Mouse (Mus musculus) A20 (cell line): Measurements from ENCODE around the gene Olfr710.
"Not testable (repeated sequence)": the region's sequence is repeated elsewhere in the genome, so short reads cannot be mapped to it uniquely, and the experiment has no call there.

Experiments
- DNase-seq: peaks from one replicate; pipeline ENCODE4 v3.0.0-alpha.2; 2011; ENCODE audit warnings: low read depth, low spot score

Gene Olfr710

DNA sequence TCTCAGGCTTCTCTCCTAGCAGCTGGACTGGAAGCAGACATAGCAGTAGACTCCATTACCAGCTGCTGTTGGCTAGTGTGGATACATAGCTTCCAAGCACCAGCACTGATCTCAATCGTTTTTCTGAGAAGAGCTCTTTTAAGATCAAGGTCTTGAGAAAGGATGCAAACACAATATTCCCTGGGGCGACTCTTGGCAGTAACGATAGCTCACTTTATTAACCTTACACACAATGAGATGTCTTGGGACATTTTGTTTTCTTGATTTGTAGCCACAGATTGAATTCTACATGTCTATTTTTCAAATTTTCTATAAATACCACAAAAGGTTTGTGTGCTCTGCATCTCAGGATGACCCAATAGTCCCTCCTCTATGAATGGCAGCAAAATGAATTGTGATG, at the start of gene Olfr710:
Gene Olfr710 (minus strand): TSS at position 101 of the 400 bp plus-strand sequence.
- no peak for DNase-seq

- no peak for DNase-seq
These were observed 37.1 kb upstream of the Olfr710 start for GRCm38 (mm10) chr7:106985236-106985635.

GRCm38 (mm10) chr7:106975353-106975752, 27.2 kb upstream of the Olfr710 start, which contains the start of gene Olfr711:
Gene Olfr711, minus strand, starts transcription at chr7:106975453.
- no peak for DNase-seq

GRCm38 (mm10) chr7:106967503-106967902, 19.4 kb upstream of the Olfr710 start:
- not testable (repeated sequence) for DNase-seq

GRCm38 (mm10) chr7:106963837-106964236, 15.7 kb upstream of the Olfr710 start, which contains the start of gene Olfr6:
Gene Olfr6, minus strand, starts transcription at chr7:106963937.
- DNase-seq: no peak

GRCm38 (mm10) chr7:106932119-106932518, 16.0 kb downstream of the Olfr710 start, which contains the start of gene Olfr709-ps1:
Gene Olfr709-ps1, minus strand, starts transcription at chr7:106932219.
- no peak for DNase-seq

- DNase-seq: not testable (repeated sequence)
These were observed 27.2 kb downstream of the Olfr710 start for GRCm38 (mm10) chr7:106920961-106921360.

- DNase-seq: no peak
These were observed 40.4 kb downstream of the Olfr710 start, which contains the start of gene Olfr1532-ps1 for GRCm38 (mm10) chr7:106907676-106908075. Gene Olfr1532-ps1, plus strand, starts transcription at chr7:106908001.

- DNase-seq: not testable (repeated sequence)
These were observed 47.0 kb downstream of the Olfr710 start, which contains the start of gene Olfr707 for GRCm38 (mm10) chr7:106901141-106901540. Gene Olfr707, minus strand, starts transcription at chr7:106901241.
